Mouse (Mus musculus): ENCODE data around the gene Bcl2l12.
A peak's percentile ranks its signal among the peaks of the same experiment; 100 is the strongest.

Bcl2l12 gene

DNA sequence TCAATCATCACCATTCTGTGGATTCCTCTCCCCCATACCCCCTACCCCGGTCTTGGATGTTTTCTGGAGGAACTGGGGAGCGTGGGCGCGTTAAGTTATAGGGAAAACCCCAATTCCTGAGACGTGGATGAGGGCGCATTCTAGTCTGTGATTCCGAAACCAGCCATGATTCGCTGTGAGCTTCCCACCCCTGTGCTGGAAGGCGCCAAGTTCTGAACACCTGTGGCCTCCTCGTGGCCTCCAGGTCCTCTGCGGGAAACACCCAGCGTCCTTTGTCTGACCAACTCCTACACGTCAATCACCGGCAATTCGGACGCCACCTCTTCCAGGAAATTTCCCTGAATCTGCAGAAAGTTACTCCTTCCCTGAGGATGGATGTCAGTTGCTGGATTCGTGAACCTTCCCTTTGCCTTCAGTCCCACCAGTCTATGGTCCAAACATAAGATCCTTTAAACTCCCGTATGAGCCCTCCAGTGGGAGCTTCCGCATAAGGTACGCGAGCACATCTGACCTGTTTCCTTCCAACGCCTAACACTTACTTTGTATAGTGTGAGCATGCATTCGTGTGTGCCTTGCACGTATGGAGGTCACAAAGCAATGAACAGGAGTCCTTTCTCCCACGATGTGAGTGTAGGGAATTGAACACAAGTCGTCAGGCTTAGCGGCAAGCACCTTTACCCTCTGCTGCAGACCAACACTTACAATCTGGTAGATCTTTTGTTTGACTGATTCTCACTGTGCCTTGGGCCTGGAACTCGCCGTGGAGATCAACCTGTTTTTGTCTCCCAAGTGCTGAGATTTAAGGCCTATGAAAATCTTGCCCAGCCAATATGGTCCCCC, 11.4 kb downstream of the Bcl2l12 start:
- peak; percentile 84 for DNase-seq (ENCODE audit: extremely low spot score, low spot score)

DNA sequence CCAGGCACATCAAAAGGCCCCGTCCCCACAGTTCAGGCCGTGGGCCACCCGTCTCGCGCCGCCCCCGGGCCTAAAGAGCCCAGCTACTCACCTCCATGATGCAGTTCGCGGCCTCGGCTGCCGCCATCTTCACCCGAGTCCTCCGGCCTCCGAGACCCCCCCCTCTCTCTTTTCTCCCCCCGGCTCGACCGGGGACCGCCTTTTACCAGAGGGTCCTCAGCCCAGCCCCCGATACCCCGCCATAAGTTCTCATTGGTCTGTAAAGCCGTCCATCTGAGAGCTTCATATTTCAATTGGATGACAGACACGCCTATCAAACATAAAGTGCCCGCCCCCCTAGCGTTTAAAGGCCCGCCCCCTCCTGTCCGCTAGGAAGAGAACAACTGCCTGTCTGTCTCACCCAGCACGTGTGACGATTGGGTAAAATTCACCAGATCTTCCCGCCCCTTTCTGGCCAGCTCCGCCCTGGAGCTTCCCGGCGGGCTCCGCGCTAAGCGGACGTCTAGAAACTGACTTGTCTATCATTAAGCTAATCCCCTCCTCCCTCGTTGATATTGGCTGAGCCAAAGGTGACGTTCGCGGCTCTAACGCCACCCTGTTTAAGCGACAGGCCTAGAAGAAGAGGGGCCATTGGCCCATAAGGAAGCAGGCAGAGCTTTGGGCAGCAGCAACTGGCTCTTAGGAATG, 12.2 kb downstream of the Bcl2l12 start, which contains the start of gene Prmt1:
TSS of gene Prmt1 (minus strand) at position 377 of the 687 bp plus-strand sequence.
- DNase-seq (ENCODE audit: extremely low spot score, low spot score): peak; percentile 94

DNA sequence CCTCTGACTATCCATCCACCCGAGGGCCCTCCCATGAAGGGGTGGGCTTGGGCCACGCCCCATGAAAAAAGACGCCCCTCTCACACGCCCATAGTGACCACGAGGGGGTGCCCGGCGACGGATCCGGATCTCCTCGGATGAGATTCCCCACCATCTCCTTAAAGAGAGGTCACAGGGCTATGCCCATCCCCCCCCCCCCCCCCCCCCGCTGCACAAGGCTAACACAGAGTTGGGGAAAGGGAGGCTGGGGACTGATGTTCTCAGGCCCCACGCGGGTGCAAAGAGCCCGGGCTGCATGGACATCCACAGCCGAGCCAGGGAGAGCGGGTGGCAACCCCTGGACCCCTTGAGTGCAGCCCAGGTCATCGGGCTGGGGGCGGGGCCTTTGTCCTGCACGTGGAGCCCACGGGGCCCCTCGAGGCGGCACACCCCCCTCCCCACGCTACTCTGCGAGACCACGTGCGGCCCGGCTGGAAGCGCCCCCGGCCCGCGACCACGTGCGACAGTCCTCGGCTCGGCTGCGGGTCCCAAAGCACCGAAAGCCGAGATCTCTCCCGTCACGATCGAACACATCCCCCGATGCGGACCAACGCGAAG, 12.8 kb downstream of the Bcl2l12 start:
- peak; percentile 88 for DNase-seq (ENCODE audit: extremely low spot score, low spot score)

DNA sequence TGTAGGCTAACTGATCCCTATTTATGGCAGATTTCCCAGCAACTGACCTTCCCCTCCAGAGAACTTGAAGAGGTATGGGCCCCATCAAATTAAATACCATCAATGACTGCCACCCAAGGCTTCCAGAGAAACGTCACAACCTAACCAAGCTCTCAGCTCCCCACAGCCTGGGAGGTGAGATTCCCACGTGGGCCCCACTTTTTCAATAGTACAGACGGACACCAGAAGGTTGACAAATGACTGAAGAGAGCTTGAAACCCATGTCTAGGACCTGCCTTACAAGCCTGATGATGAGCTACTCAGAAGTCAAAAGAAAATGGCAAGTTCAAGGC, 13.7 kb downstream of the Bcl2l12 start:
- no peak for DNase-seq (ENCODE audit: extremely low spot score, low spot score)

DNA sequence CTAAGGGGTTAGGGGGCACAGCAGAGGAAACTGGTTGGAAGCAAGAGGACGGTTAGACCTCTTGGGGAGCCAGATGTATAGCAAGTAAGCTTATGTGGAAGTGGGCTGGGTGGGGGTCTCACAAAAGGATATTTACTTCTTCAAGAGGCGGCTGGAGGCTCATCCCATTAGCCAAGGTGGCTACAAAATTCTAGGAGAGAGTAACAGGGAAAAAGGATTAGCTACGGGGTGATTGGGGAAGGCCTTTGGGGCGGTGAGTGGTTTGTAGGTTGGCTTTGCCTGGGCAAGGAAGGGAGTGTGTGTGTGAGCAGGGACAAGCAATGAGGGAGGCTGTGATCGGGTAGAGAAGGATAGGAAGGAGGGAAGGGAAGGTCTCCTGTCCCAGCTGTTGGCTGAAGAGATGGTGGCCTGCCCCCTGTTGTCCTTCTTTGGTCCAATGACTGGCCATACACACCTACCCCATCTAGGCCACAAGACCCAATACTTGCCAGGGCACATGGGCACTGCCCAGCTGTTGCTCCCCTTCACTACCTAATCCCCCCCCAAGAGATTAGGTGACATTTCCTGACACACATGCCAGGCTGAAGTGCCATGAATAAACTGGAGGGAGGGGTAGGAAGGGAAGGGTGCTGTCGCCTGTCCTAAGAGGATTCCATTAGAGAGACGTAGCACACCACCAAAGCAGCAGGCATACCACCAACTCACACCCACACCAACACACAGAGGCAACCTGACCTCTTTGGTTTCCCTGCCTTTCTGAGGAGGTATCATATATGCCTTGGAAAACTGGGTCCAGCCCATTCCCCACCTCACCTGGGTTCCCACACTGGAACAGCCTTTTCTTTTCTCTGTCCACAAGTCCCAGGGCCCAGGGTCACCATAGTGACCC, 14.3 kb downstream of the Bcl2l12 start:
- DNase-seq (ENCODE audit: extremely low spot score, low spot score): no peak

DNA sequence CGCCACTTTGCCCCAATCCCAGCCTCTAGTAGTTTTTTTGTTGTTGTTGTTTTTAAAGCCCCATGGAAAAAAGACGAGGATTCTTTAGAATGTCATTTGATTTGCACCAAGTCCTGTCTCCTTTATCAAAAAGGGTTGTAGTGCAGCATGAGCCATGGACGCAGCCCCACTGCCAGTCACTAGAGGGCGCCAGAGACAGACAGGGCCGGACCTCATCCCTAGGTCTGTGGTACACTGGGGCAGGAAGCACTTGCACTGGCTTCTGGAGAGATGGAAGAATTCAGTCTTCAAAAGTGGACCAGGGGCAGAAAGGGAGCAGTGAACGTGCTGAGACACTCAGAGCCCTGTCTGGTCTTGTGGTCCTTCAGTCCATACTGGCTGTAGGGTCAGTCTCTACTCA, 15.4 kb downstream of the Bcl2l12 start:
- DNase-seq (ENCODE audit: extremely low spot score, low spot score): peak; percentile 88

DNA sequence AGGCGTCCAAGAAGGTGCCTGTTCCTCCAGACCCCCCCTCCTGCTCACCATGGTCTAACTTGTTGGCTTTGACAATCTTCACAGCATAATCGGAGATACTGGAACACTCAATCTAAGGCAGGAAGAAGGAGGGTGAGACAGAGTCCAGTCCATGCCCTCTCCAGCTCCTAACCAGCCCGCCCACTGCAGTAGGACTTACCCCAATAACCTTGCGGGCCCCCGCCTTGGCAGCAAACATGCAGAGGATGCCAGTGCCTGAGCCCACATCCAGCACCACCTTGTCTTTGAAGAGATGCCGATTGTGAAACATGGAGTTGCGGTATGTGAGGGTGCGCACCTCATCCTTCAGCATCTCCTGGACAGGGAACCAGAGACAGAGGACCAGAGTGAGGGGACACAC, 17.0 kb downstream of the Bcl2l12 start:
- DNase-seq (ENCODE audit: extremely low spot score, low spot score): no peak

DNA sequence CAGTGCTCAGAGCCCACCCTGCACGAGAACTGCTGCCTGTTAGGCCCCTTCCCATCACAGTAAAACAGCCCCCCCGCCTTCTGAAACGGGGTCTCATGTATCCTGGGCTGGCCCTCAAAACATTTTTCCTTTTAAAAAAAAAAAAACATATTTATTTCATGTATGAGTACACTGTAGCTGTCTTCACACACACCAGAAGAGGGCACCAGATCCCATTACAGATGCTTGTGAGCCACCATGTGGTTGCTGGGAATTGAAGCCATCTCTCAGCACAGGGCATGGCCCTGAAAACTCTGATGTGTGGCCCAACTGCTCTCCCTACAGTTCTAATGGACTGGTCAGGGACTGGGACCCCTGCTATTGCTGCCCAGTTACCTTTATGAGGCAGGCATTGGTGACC, 20.2 kb downstream of the Bcl2l12 start:
- DNase-seq (ENCODE audit: extremely low spot score, low spot score): no peak

DNA sequence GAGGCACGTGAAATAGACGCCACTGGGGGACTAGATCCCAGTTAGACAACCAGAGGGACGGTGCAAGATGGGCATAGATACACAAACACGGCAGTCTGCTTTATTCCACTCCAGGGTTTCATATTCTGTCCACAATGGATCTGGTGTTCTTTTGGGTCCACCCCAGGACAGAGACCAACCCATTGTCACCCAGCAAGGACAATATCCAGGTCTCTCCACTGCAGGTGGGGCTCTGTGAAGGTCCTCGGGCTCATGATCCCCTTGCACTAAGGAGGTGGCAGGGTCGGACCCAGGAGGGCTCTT, 23.4 kb downstream of the Bcl2l12 start:
- DNase-seq (ENCODE audit: extremely low spot score, low spot score): no peak

DNA sequence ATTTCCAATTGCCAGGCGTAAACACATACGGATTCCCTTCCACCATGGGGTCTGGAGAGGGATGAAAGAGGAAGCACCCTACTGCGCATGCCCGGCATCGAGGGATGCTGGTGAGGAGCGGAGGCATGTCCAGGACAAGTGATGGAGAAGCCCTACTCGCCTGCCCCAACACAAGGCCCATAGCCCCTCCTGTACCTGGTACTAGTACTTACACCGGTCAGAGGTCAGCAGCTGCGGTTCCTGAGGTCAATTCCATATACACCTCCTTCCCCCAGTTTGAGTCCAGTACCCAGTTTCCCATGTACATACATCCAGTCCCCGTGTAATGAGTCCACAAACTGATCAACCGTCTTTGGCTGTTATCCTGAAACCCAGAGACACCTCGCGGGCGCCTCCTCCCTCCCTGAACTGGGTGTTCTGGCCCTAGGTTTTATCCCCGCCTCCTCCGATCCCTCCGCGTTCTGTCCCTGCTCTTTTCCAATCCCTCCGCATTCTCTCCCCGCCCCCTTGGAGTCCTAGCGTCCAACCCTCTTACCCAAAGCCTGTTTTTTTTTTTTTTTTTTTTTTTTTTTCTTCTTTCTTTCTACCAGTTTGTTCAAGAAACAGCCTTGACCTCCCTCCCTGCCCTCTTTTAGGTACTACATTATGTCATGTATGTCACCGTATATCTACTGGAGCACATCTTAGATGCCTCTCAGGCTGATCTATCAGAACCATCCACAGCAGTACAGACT, 24.0 kb downstream of the Bcl2l12 start, which contains the start of gene Cpt1c:
TSS of gene Cpt1c (minus strand) at position 469 of the 734 bp plus-strand sequence.
- peak; percentile 83 for DNase-seq (ENCODE audit: extremely low spot score, low spot score)

DNA sequence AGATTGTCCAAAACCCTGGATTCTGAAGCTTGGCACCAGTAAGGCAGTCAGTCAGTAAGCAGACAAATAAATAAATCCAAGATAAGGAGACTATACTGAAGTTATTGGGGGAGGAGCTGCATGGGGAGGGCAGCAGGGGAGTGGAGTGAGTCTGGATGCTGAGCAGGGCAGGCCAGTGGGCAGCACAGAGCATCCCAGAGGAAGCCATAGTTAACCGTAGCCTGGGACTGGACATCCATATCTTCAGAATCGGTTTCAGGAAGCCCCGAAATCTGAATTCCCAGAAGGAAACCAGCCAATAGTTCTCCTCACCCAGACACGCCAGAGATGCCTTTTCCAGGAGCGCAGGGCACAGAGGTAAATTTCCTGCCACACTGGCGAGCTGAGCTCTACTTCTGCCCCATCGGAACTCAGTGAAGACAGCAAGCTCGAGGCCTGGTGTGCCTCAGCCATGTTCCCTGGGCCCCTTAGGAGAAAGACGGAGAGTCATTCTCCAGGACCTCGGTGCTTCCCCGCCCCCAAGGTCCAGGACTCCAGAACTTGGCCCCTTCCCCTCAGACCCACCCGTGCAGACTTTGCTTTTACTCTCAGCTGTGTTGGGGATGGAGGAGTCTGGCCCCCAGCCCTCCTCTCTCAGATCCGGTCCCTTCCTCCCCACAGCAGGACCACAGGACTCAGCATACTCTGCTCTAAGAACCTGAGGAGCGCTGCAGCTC, 24.9 kb downstream of the Bcl2l12 start:
- DNase-seq (ENCODE audit: extremely low spot score, low spot score): no peak

DNA sequence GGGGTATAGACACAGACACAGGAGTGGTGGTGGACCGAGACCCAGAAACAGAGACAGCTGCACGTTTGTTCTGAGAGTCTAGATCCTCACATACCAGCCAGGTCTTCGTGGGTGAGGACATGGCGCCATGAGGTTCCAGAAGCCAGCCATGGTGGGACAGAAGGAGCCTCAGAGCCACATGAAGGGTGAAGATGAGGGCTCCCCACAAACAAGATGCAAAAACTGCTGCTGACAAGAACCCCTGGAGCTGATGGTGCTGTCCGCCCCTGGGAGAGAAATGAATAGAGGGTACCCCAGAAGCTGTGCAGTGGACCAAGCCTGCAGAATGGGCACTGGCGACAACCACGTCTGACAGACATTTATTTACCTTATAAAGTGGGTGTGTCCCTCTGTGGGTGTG, 27.4 kb downstream of the Bcl2l12 start:
- DNase-seq (ENCODE audit: extremely low spot score, low spot score): no peak

DNA sequence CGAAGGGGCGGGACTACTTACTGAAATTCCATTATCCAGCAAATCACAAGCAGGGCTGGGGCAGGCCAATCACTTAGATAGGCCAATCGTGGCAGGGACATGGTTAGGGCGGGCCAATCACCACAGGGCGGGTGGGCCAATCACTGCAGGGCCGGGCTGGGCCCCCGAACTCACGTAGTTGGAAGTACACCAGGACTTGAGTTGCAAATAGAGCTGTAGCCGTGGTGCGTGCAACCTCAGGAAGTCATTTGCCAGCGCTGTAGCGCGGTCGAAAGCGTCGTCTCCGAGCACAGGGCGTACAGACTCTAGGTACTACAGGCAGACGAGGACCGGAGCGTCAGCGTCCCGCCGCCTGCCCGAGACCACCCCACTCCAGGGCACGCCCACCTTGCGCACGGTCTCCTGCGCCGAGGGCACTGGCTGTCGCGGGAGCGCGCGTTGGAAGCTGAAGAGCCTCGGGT, 28.3 kb downstream of the Bcl2l12 start:
- DNase-seq (ENCODE audit: extremely low spot score, low spot score): peak; percentile 91

DNA sequence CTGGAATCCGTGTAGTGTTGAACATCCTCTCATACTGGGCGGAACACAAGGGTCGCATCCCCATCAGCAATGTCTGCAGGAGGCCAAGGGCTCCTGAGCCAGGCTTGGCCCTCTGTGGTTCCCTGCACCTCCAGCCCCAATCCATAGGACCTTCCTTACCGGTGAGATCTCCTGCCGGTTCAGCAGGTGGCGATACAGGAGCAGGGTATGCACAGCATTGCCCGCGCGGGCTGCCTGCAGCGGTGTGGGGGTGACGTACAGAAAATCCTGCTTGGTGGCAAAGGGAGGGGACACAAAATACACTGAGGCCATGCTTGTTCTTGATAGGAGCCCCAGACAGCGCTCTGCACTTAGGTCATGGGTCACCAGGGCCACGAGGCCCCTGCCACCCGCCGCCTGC, 31.9 kb downstream of the Bcl2l12 start:
- DNase-seq (ENCODE audit: extremely low spot score, low spot score): no peak

DNA sequence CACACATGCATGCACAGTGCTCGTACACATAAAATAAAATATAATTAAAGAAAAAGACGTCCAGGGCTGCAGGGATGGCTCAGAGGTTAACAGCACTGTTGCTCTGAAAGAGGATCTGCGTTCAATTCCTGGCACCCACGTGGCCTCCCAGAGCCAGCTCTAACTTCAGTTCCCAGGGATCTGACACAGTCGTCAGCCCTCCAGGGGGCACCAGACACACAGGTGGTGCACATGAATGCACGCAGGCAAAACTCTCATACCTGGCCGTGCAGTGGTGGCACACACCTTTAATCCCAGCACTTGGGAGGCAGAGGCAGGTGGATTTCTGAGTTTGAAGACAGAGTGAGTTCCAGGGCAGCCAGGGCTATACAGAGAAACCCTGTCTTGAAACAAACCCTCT, 32.5 kb downstream of the Bcl2l12 start:
- DNase-seq (ENCODE audit: extremely low spot score, low spot score): no peak

DNA sequence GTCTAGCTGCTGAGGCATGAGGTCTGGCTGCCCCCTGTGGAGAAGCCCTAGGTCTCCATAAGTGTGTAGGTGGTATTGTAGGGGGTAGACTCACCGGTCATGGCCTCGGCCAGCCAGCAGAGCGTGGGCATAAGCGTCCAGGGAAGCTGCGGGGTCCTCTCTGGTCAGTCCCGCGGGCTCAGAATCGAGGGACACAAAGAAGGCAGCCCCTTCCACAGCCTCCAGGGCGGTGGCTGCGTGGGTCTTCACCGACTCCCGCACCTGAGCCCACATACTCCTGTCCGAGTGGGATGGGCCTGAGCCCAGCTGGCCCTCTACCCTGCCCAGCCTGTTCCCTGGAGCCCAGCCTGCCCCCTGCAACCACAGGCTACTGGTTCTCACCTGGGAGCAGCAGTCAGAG, 33.5 kb downstream of the Bcl2l12 start:
- DNase-seq (ENCODE audit: extremely low spot score, low spot score): no peak

DNA sequence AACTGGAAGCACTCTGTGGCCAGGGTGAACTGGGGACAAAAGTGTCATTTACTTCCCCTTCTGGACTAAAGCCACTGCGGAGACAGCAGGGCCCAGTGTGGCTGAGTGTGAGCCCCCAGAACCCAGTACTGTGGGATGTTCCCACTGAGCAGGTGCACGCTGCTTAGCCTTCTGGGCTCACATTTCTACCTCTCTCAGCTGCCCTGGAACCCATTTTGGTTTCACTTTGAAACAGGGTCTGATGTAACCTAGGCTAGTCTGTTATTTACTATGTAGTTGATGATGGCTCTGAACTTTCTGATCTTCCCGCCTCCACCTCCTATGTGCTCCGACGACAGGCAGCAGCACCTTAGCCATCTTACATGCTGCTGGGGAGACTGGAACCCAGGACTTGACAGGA, 35.7 kb downstream of the Bcl2l12 start:
- DNase-seq (ENCODE audit: extremely low spot score, low spot score): no peak

DNA sequence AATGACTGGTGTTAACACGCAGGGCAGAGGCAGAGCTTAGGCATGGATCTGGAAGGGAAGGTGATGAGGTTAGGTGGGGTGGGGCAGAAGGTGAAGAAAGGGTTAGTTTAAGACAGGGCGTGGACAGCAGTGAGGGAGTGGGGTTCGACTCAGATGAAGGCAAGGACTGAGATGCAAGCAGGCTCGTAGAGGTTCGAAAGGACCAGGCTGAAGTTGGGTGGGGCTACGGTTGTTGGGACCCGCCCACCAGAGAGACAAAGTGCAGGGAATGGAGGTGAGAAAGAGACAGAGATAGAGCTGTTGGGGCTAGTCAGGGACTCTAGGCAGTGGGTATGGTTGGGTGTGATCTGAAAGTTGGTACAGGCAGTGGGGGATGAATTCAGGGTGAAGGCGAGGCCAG, 36.2 kb downstream of the Bcl2l12 start:
- no peak for DNase-seq (ENCODE audit: extremely low spot score, low spot score)

DNA sequence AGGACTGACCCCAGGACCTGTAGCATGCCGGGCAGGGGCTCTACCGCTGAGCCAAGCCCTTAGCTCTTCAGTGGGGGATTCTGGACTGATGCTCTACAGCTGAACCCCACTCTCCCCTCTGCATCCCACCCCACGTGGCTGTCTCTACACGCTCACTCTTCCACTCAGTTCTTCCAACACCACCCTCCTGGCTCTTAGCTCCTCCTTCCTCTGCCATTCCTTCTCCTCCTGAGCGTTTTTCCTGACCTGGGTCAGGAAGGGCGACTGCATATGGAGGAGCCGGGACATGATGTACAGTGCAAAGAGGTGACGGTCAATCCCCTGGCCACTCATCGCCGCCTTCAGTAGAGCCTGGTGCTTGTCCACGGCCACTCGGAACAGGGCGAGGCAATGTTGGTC, 38.0 kb downstream of the Bcl2l12 start:
- no peak for DNase-seq (ENCODE audit: extremely low spot score, low spot score)

DNA sequence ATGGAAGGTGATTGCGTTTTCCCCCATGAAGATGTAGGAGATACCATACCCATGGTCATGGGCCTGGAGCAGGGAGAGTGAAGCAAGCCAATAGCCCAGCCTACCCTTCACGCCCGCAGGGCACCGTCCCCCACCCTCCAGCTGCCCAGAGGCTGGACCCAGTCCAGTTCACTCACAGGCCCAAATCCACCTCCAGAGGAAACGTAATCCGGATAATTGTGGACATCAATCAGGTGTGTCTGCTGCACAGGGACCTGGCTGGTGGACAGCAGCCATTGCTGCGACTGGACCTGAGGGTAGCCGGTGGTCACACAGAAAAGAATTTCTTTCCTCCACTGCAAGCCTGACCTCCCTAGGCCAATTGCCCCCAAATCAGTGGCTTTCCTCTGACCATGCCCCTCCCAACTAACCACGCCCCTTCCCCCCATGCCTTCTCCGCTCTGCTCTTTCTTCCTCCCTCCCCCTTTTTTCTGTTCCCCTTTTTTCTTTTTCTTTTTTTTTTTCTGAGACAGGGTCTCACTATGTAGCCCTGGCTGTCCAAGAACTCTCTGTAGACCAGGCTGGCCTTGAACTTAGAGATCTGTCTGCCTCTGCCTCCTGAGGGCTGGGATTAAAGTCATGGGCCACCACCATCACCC, 38.5 kb downstream of the Bcl2l12 start:
- DNase-seq (ENCODE audit: extremely low spot score, low spot score): no peak
